ENCODE assay signal across 8 mouse cellular contexts in genomic region chr9:111497074-111497811, GRCm38 (mm10). TPM values are rescaled to one million over a fixed set of nuclear protein-coding genes. Genes with fewer than 3 reads are reported as not detected.
DNase-seq lines count a peak whose midpoint lies in the region; ATAC-seq and TF ChIP-seq lines count a peak whose summit lies in the region.

No protein-coding gene starts in this region.

- peak; percentile 97 for TF ChIP-seq CTCF in Patski (IDR thresholded peaks at IDR 0.05)
- TF ChIP-seq CTCF in forebrain, postnatal 0 days (IDR thresholded peaks at IDR 0.05; ENCODE audit: low read depth): peak; percentile 99

- peaks cover 4% of the 10 kb centered on the region; the same call in 1 of the 2 replicates for H3K4me1 ChIP-seq in forebrain, postnatal 0 days (ENCODE audit: insufficient read depth)
- no peaks in the 10 kb centered on the region for H3K4me1 ChIP-seq in hindbrain, embryonic 15.5 days (replicated peaks)

- CTCF ChIA-PET in Patski (lab: Charles Lee): interaction anchor here (0.7 to 8.8 kb wide), 21 partner anchors 9 to 428 kb away, joined by 3 to 175 read pairs (median 3); no protein-coding TSS in a partner anchor

- peak overlapping the region; percentile 45; the same call in 1 of the 2 replicates for H3K27ac ChIP-seq in forebrain, postnatal 0 days (ENCODE audit: low read depth, low read length)
- no peak overlapping the region for H3K27ac ChIP-seq in hindbrain, embryonic 15.5 days (replicated peaks)

- peak; percentile 68 for ATAC-seq in Patski
- peak; percentile 82 for ATAC-seq in forebrain, postnatal 0 days
- peak; percentile 81 for ATAC-seq in hindbrain, embryonic 15.5 days (ENCODE audit: low FRiP score, low read depth)
- peak; percentile 78 for ATAC-seq in megakaryocyte, adult 5-6 weeks (ENCODE audit: poor library complexity, severe bottlenecking)

- H3K27me3 ChIP-seq in Patski: no peaks in the 10 kb centered on the region
- no peaks in the 10 kb centered on the region for H3K27me3 ChIP-seq in forebrain, postnatal 0 days (ENCODE audit: insufficient read depth, low read length)
- H3K27me3 ChIP-seq in hindbrain, embryonic 15.5 days: no peaks in the 10 kb centered on the region

- no peak overlapping the region for H3K4me3 ChIP-seq in forebrain, postnatal 0 days (ENCODE audit: low read depth, low read length)
- H3K4me3 ChIP-seq in hindbrain, embryonic 15.5 days: no peak overlapping the region

- no peak overlapping the region for H3K4me2 ChIP-seq in forebrain, postnatal 0 days (ENCODE audit: low read depth)
- no peak overlapping the region for H3K4me2 ChIP-seq in hindbrain, embryonic 15.5 days

- H3K36me3 ChIP-seq in forebrain, postnatal 0 days (ENCODE audit: insufficient read depth): no peaks in the 10 kb centered on the region
- no peaks in the 10 kb centered on the region for H3K36me3 ChIP-seq in hindbrain, embryonic 15.5 days

- POLR2A ChIA-PET in Patski (lab: Charles Lee): interaction anchor here (2.9 kb wide), 1 partner anchor 421 kb away, joined by 12 read pairs; no protein-coding TSS in a partner anchor

- DNase-seq in Patski (ENCODE audit: low read depth, low spot score): peak; percentile 37
- DNase-seq in cerebellum, adult 8-10 months: peak; percentile 78
- DNase-seq in forebrain, postnatal 0 days: peak; percentile 92
- peak; percentile 76 to 78 for DNase-seq in layer of hippocampus, postnatal 14 days (ENCODE audit: low spot score in 2 of 2)
- DNase-seq in right cerebral cortex, adult 18-20 months: peak; percentile 79
- DNase-seq in urinary bladder, postnatal 10 days (ENCODE audit: low spot score): peak; percentile 52

- 33% methylated on average over 9 of the region's 9 CpGs for WGBS in forebrain, postnatal 0 days
- 29% methylated on average over 9 of the region's 9 CpGs for WGBS in hindbrain, embryonic 15.5 days

- in situ Hi-C loops in Patski (cut with MboI; ENCODE audit: low pct_unique_long_range_greater_than_20kb): loop anchor here (5.0 kb wide), 2 partner anchors 55 to 420 kb away; no protein-coding TSS in a partner anchor

- no peaks in the 10 kb centered on the region for H3K9me3 ChIP-seq in forebrain, postnatal 0 days (ENCODE audit: low read length)
- no peaks in the 10 kb centered on the region for H3K9me3 ChIP-seq in hindbrain, embryonic 15.5 days

- no peak overlapping the region for H3K9ac ChIP-seq in forebrain, postnatal 0 days
- no peak overlapping the region for H3K9ac ChIP-seq in hindbrain, embryonic 15.5 days

RNA-seq across cellular contexts. Expression of gene Dclk3, which starts 58.4 kb away (rescaled TPM):
- polyA plus RNA-seq in Patski (2021): 48.7 TPM
- 20.1 and 20.8 TPM in 2 replicates for total RNA-seq in forebrain, postnatal 0 days (2014; rRNA removed)
- 8.6 and 11.6 TPM in 2 replicates for polyA plus RNA-seq in forebrain, postnatal 0 days (2015; fragmentation: Nextera tagmentation; extraction: Ambion mirVana)
- 6.7 and 7.6 TPM in 2 replicates for polyA plus RNA-seq in hindbrain, embryonic 15.5 days (2015; fragmentation: Nextera tagmentation; extraction: Ambion mirVana)
- 1 to 10 TPM; 6.7 to 7.9 TPM for total RNA-seq in layer of hippocampus, postnatal 14 days (2021)
- not detected in 2 replicates for total RNA-seq in megakaryocyte, adult 5-6 weeks (2015)
- total RNA-seq in megakaryocyte, adult 5-6 weeks (2017): 0.08 TPM in 1 of 2 replicates, not detected in the other

Comparison
In these comparisons a context has a peak if more than half of its experiments do, and no peak if none do; other contexts are left out.
1. DNase-seq: peak in every context shown above with its lines; median percentile 92 in forebrain, postnatal 0 days; 79 in right cerebral cortex, adult 18-20 months; 78 in cerebellum, adult 8-10 months; 77 in layer of hippocampus, postnatal 14 days; 52 in urinary bladder, postnatal 10 days; 37 in Patski.
2. RNA of gene Dclk3, which starts 58.4 kb away (total RNA-seq): 20.1 to 20.8 TPM in forebrain, postnatal 0 days and 6.7 to 7.9 TPM in layer of hippocampus, postnatal 14 days; 0.08 TPM in megakaryocyte, adult 5-6 weeks; every median in the first group is over 4 times any median in the second.
3. Peak in every context shown above with its lines, with median percentiles within 50 percentile points of each other: ATAC-seq.